Mouse (Mus musculus) heart, adult 2 months (tissue): ENCODE data around the gene Tll2.

Experiments used
- CTCF ChIP-seq: fragments of 200-600 bp; IDR thresholded peaks from 2 replicates; pipeline ENCODE4 v1.8.1; 2022; ENCODE audit warnings: antibody characterized with exemption, mild to moderate bottlenecking, moderate library complexity
- POLR2A ChIP-seq: fragments of 200-500 bp; IDR thresholded peaks from 2 replicates; pipeline ENCODE4 v1.6.1; 2011; ENCODE audit warnings: mild to moderate bottlenecking, low read depth, low read length, control low read depth; ENCODE audit not compliant: insufficient read depth

DNA sequence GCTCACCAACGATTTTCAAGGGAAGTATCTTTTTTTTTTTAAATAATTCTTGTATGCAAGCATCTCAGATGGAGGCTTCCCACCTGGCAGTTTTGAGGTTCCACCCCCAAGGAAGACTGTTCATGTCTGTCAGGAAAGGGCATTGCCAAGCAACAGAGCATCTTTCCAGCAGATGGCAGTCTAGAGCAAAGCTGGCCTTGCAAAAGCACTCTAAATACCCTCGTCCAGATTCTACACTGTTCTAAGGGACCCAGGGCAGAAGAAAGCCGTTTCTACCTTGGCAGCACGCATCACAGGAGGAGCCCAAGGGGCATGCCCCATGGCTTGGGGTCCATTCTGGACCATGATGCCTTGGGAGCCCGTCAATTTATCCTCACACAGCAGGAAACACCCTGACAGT is 116.8 kb downstream of the Tll2 start:
- TF ChIP-seq POLR2A (no peak), CTCF (peak; percentile 87)
